Mouse (Mus musculus): ENCODE measurements around the gene Gm5134. TPM values are rescaled to one million over a fixed set of nuclear protein-coding genes. Genes with fewer than 3 reads are reported as not detected.

Gene Gm5134
- total and polyA plus RNA-seq, 3 experiments = not detected

DNA sequence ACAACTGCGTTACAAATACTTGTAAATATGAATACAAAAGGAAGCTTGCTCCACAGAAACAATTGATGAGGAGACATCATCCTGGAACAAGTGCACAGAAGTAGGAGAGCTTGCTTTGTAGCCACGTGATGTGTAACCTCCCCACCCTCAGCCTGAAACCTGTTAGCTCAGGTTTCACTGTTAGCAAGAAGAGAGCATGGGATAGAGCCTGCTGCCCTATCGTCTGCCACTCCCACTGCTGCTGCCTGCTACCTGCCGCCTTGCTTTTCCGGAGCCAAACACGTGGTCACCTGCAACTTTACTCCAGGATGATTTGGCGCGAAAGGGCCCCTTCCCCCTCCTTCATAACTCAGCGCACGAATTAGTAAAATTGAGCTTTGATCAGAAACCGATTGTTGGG lies 97.5 kb downstream of the Gm5134 start:
- Histone ChIP-seq H3K4me3 (no peak overlapping the region), H3K36me3 (ENCODE audit: control insufficient read depth, insufficient read depth, low read length) (no peaks in the 10 kb centered on the region), H3K27ac (no peak overlapping the region), H3K4me1 (ENCODE audit: control insufficient read depth, insufficient read depth, low read length) (no peaks in the 10 kb centered on the region), H3K27me3 (ENCODE audit: control insufficient read depth, insufficient read depth, low read length) (no peaks in the 10 kb centered on the region), H3K9ac (ENCODE audit: low read depth, low read length) (no peak overlapping the region), H3K79me2 (replicated peaks; ENCODE audit: control insufficient read depth, insufficient read depth, low read length) (no peaks in the 10 kb centered on the region)
- TF ChIP-seq POLR2A (IDR thresholded peaks at IDR 0.05; ENCODE audit: insufficient read depth, low read depth, low read length) (no peak), EP300 (IDR thresholded peaks at IDR 0.05; ENCODE audit: insufficient read depth, low read depth, low read length) (no peak), CTCF (IDR thresholded peaks at IDR 0.05) (no peak)
- WGBS = 82% methylated on average over 11 of the region's 11 CpGs
- intact Hi-C loops (cut with DNase I) = no loop called here
- DNase-seq = no peak

Small RNAs within 50 kb of the gene (microRNA-seq; reads per million reads assigned to microRNA genes)
- gene Mir6409 = 0 reads per million in 2 experiments

Other genes starting within 250 kb of the Gm5134 start
- gene Cabin1, start 190.2 kb upstream of the Gm5134 start, total RNA-seq (2021) = 10 to 100 TPM; 13.6 to 19.9 TPM
- gene Cabin1, start 190.2 kb upstream of the Gm5134 start, polyA plus RNA-seq (2012; rRNA removed) = 17.9 and 21.1 TPM in 2 replicates
- 100 to 1,000 TPM in 1 of 2 experiments, 10 to 100 TPM in 1; 89.2 to 110 TPM for gene Ddt, start 181.1 kb upstream of the Gm5134 start, total RNA-seq (2021)
- gene Ddt, start 181.1 kb upstream of the Gm5134 start, polyA plus RNA-seq (2012; rRNA removed) = 90.1 and 116 TPM in 2 replicates
- not detected for gene Gm20441, start 173.6 kb upstream of the Gm5134 start, total RNA-seq (2021)
- not detected in 2 replicates for gene Gm20441, start 173.6 kb upstream of the Gm5134 start, polyA plus RNA-seq (2012; rRNA removed)
- 1 to 10 TPM; 2.9 to 5.7 TPM for gene Gstt3, start 173.1 kb upstream of the Gm5134 start, total RNA-seq (2021)
- gene Gstt3, start 173.1 kb upstream of the Gm5134 start, polyA plus RNA-seq (2012; rRNA removed) = 7.1 and 9.0 TPM in 2 replicates
- gene Gstt1, start 155.9 kb upstream of the Gm5134 start, total RNA-seq (2021) = 10 to 100 TPM; 15.8 to 16.8 TPM
- gene Gstt1, start 155.9 kb upstream of the Gm5134 start, polyA plus RNA-seq (2012; rRNA removed) = 52.1 and 58.5 TPM in 2 replicates
- not detected for gene Gstt4, start 132.0 kb upstream of the Gm5134 start, total RNA-seq (2021)
- 0.29 and 0.44 TPM in 2 replicates for gene Gstt4, start 132.0 kb upstream of the Gm5134 start, polyA plus RNA-seq (2012; rRNA removed)
- 10 to 100 TPM in 1 of 2 experiments, 1 to 10 TPM in 1; 8.0 to 12.8 TPM for gene Gstt2, start 117.1 kb upstream of the Gm5134 start, total RNA-seq (2021)
- gene Gstt2, start 117.1 kb upstream of the Gm5134 start, polyA plus RNA-seq (2012; rRNA removed) = 53.4 and 69.1 TPM in 2 replicates
- 100 to 1,000 TPM; 200 to 220 TPM for gene Mif, start 94.3 kb upstream of the Gm5134 start, total RNA-seq (2021)
- 375 and 556 TPM in 2 replicates for gene Mif, start 94.3 kb upstream of the Gm5134 start, polyA plus RNA-seq (2012; rRNA removed)
- under 1 TPM; 0.50 to 0.65 TPM for gene Derl3, start 61.1 kb upstream of the Gm5134 start, total RNA-seq (2021)
- 1.0 and 1.3 TPM in 2 replicates for gene Derl3, start 61.1 kb upstream of the Gm5134 start, polyA plus RNA-seq (2012; rRNA removed)
- 10 to 100 TPM; 21.1 to 23.3 TPM for gene Smarcb1, start 32.9 kb upstream of the Gm5134 start, total RNA-seq (2021)
- gene Smarcb1, start 32.9 kb upstream of the Gm5134 start, polyA plus RNA-seq (2012; rRNA removed) = 19.6 and 20.0 TPM in 2 replicates
- gene Chchd10, start 21.4 kb upstream of the Gm5134 start, total RNA-seq (2021) = 1,000 to 10,000 TPM; 1,811 to 2,042 TPM
- gene Chchd10, start 21.4 kb upstream of the Gm5134 start, polyA plus RNA-seq (2012; rRNA removed) = 1,155 and 2,061 TPM in 2 replicates
- gene Mmp11, start 18.0 kb upstream of the Gm5134 start, total RNA-seq (2021) = 1 to 10 TPM; 4.7 to 5.4 TPM
- 15.6 and 15.7 TPM in 2 replicates for gene Mmp11, start 18.0 kb upstream of the Gm5134 start, polyA plus RNA-seq (2012; rRNA removed)
- gene Gm867, start 13.8 kb upstream of the Gm5134 start, total RNA-seq (2021) = not detected
- gene Gm867, start 13.8 kb upstream of the Gm5134 start, polyA plus RNA-seq (2012; rRNA removed) = 0.76 TPM in 1 of 2 replicates, not detected in the other
- gene Vpreb3, start 11.5 kb upstream of the Gm5134 start, total RNA-seq (2021) = not detected
- gene Vpreb3, start 11.5 kb upstream of the Gm5134 start, polyA plus RNA-seq (2012; rRNA removed) = 1.1 and 5.9 TPM in 2 replicates
- gene Zfp280b, start 78.1 kb downstream of the Gm5134 start, total RNA-seq (2021) = 1 to 10 TPM; 5.0 to 6.7 TPM
- 3.7 and 7.0 TPM in 2 replicates for gene Zfp280b, start 78.1 kb downstream of the Gm5134 start, polyA plus RNA-seq (2012; rRNA removed)
- not detected for gene Slc5a4b, start 156.4 kb downstream of the Gm5134 start, total RNA-seq (2021)
- not detected in 2 replicates for gene Slc5a4b, start 156.4 kb downstream of the Gm5134 start, polyA plus RNA-seq (2012; rRNA removed)
- not detected for gene Slc5a4a, start 192.9 kb downstream of the Gm5134 start, total RNA-seq (2021)
- gene Slc5a4a, start 192.9 kb downstream of the Gm5134 start, polyA plus RNA-seq (2012; rRNA removed) = not detected in 2 replicates